Mouse (Mus musculus) hindbrain, embryonic 13.5 days (tissue): ENCODE results near the gene Irx5. TPM values are rescaled to one million over a fixed set of nuclear protein-coding genes. Genes with fewer than 3 reads are reported as not detected.

Source experiments
- ATAC-seq: fragments of 200-750 bp; cut with Nextera tagmentation; 2 replicates; pipeline ENCODE4 v1.8.0; 2017; ENCODE audit warnings: moderate TSS enrichment; ENCODE audit not compliant: low FRiP score
- H3K27ac ChIP-seq: fragments of 300-500 bp; sonication (generic); 2 replicates; pipeline ENCODE4 v1.5.1; 2015; ENCODE audit warnings: inconsistent platforms, mild to moderate bottlenecking, moderate library complexity
- H3K27me3 ChIP-seq: fragments of 300-500 bp; sonication (generic); 2 replicates; pipeline ENCODE4 v1.6.1; 2015; ENCODE audit warnings: mild to moderate bottlenecking, inconsistent platforms
- H3K36me3 ChIP-seq: fragments of 300-500 bp; sonication (generic); 2 replicates; pipeline ENCODE4 v1.6.1; 2015; ENCODE audit warnings: mild to moderate bottlenecking, inconsistent platforms
- H3K4me1 ChIP-seq: fragments of 300-500 bp; sonication (generic); replicated peaks from 2 replicates; pipeline ENCODE4 v1.6.1; 2015; ENCODE audit warnings: inconsistent platforms
- H3K4me2 ChIP-seq: fragments of 300-500 bp; sonication (generic); 2 replicates; pipeline ENCODE4 v1.6.1; 2015; ENCODE audit warnings: inconsistent platforms, mild to moderate bottlenecking, moderate library complexity
- H3K4me3 ChIP-seq: fragments of 300-500 bp; sonication (generic); 2 replicates; pipeline ENCODE4 v1.5.1; 2015; ENCODE audit warnings: mild to moderate bottlenecking, inconsistent platforms
- H3K9ac ChIP-seq: fragments of 300-500 bp; sonication (generic); 2 replicates; pipeline ENCODE4 v1.6.1; 2015; ENCODE audit warnings: mild to moderate bottlenecking, inconsistent platforms
- H3K9me3 ChIP-seq: fragments of 300-500 bp; sonication (generic); 2 replicates; pipeline ENCODE4 v1.6.1; 2016; ENCODE audit warnings: inconsistent platforms
- WGBS: fragments of 180-500 bp; shearing (Covaris S2); methylation state at CpG from one replicate; pipeline ENCODE4 v1.1.7; 2015; 5-methylcytosine and 5-hydroxymethylcytosine counted together
- polyA plus RNA-seq: library from polyadenylated mRNA; unstranded; fragments of >200 nt; fragmentation: Nextera tagmentation; extraction: Ambion mirVana; gene quantifications from 2 replicates; pipeline ENCODE4 v1.2.1, GENCODE M21; 2015

Irx5 gene
- polyA plus RNA-seq, 1 experiment from 2014 or later, result 15.4 TPM

- H3K27ac ChIP-seq, result peak overlapping the region; percentile 32; the same call in 1 of the 2 replicates
- 4% methylated on average over 6 of the region's 6 CpGs for WGBS
- H3K27me3 ChIP-seq, result peaks cover 26% of the 10 kb centered on the region; the same call in 1 of the 2 replicates
- peak overlapping the region; percentile 63 for H3K4me3 ChIP-seq
- H3K36me3 ChIP-seq, result no peaks in the 10 kb centered on the region
- peaks cover 50% of the 10 kb centered on the region for H3K4me1 ChIP-seq
- no peak for ATAC-seq
- no peaks in the 10 kb centered on the region for H3K9me3 ChIP-seq
- H3K4me2 ChIP-seq, result peak overlapping the region; percentile 76
- H3K9ac ChIP-seq, result peak overlapping the region; percentile 78
Measured at GRCm38 (mm10) chr8:92353405-92353804, 4.0 kb upstream of the Irx5 start.

- H3K4me1 ChIP-seq, result peaks cover 60% of the 10 kb centered on the region
- ATAC-seq, result no peak
Measured at GRCm38 (mm10) chr8:92354536-92355482, 2.6 kb upstream of the Irx5 start.

GRCm38 (mm10) chr8:92355701-92356612 is 1.5 kb upstream of the Irx5 start:
- Histone ChIP-seq H3K36me3 (no peaks in the 10 kb centered on the region; the same call in 1 of the 2 replicates), H3K27ac (peak overlapping the region; percentile 97), H3K9me3 (no peaks in the 10 kb centered on the region), H3K4me2 (peak overlapping the region; percentile 76), H3K4me3 (peak overlapping the region; percentile 63), H3K9ac (peak overlapping the region; percentile 78), H3K4me1 (peaks cover 62% of the 10 kb centered on the region), H3K27me3 (peaks cover 34% of the 10 kb centered on the region; the same call in 1 of the 2 replicates)
- WGBS, result under 1% methylated on average over 93 of the region's 93 CpGs
- peak; percentile 95 for ATAC-seq

More at GRCm38 (mm10) chr8:92354536-92355482, 2.6 kb upstream of the Irx5 start:
- peaks cover 29% of the 10 kb centered on the region; the same call in 1 of the 2 replicates for H3K27me3 ChIP-seq
- no peaks in the 10 kb centered on the region for H3K9me3 ChIP-seq
- peak overlapping the region; percentile 97 for H3K27ac ChIP-seq
- H3K36me3 ChIP-seq, result no peaks in the 10 kb centered on the region
- H3K4me3 ChIP-seq, result peak overlapping the region; percentile 63
- H3K9ac ChIP-seq, result peak overlapping the region; percentile 78
- WGBS, result 1% methylated on average over 22 of the region's 22 CpGs
- H3K4me2 ChIP-seq, result peak overlapping the region; percentile 76

- under 1% methylated on average over 40 of the region's 40 CpGs for WGBS
- ATAC-seq, result no peak
- Histone ChIP-seq H3K4me2 (peak overlapping the region; percentile 76), H3K27me3 (peaks cover 39% of the 10 kb centered on the region), H3K36me3 (no peaks in the 10 kb centered on the region; the same call in 1 of the 2 replicates), H3K4me3 (peak overlapping the region; percentile 63), H3K9me3 (no peaks in the 10 kb centered on the region), H3K4me1 (peaks cover 64% of the 10 kb centered on the region), H3K27ac (peak overlapping the region; percentile 97), H3K9ac (peak overlapping the region; percentile 78)
Measured at GRCm38 (mm10) chr8:92356613-92357375, 631 bp upstream of the Irx5 start.

- peaks cover 66% of the 10 kb centered on the region for H3K4me1 ChIP-seq
- no peak for ATAC-seq
- peaks cover 50% of the 10 kb centered on the region for H3K27me3 ChIP-seq
- peak overlapping the region; percentile 63 for H3K4me3 ChIP-seq
- under 1% methylated on average over 80 of the region's 80 CpGs for WGBS
- H3K9me3 ChIP-seq, result no peaks in the 10 kb centered on the region
- H3K36me3 ChIP-seq, result no peaks in the 10 kb centered on the region; the same call in 1 of the 2 replicates
- peak overlapping the region; percentile 97 for H3K27ac ChIP-seq
- peak overlapping the region; percentile 92 for H3K9ac ChIP-seq
- H3K4me2 ChIP-seq, result peak overlapping the region; percentile 76
Measured at GRCm38 (mm10) chr8:92358141-92358999, 945 bp downstream of the Irx5 start.

GRCm38 (mm10) chr8:92359000-92359832 is 1.8 kb downstream of the Irx5 start:
- no peak for ATAC-seq
- H3K4me1 ChIP-seq, result peaks cover 68% of the 10 kb centered on the region
- no peaks in the 10 kb centered on the region; the same call in 1 of the 2 replicates for H3K36me3 ChIP-seq
- peak overlapping the region; percentile 92 for H3K9ac ChIP-seq
- H3K4me3 ChIP-seq, result peak overlapping the region; percentile 63
- peak overlapping the region; percentile 97 for H3K27ac ChIP-seq
- H3K4me2 ChIP-seq, result peak overlapping the region; percentile 76
- under 1% methylated on average over 35 of the region's 35 CpGs for WGBS
- H3K27me3 ChIP-seq, result peaks cover 52% of the 10 kb centered on the region
- no peaks in the 10 kb centered on the region for H3K9me3 ChIP-seq

- Histone ChIP-seq H3K27ac (peak overlapping the region; percentile 97), H3K27me3 (peaks cover 57% of the 10 kb centered on the region), H3K9ac (peak overlapping the region; percentile 92), H3K4me3 (peak overlapping the region; percentile 63), H3K36me3 (no peaks in the 10 kb centered on the region; the same call in 1 of the 2 replicates), H3K4me1 (peaks cover 69% of the 10 kb centered on the region), H3K4me2 (peak overlapping the region; percentile 76), H3K9me3 (no peaks in the 10 kb centered on the region)
- no peak for ATAC-seq
- under 1% methylated on average over 21 of the region's 21 CpGs for WGBS
Measured at GRCm38 (mm10) chr8:92359833-92360082, 2.3 kb downstream of the Irx5 start.

- no peaks in the 10 kb centered on the region for H3K9me3 ChIP-seq
- H3K36me3 ChIP-seq, result no peaks in the 10 kb centered on the region; the same call in 1 of the 2 replicates
- H3K27ac ChIP-seq, result peak overlapping the region; percentile 97
- peaks cover 58% of the 10 kb centered on the region for H3K27me3 ChIP-seq
- under 1% methylated on average over 77 of the region's 77 CpGs for WGBS
- H3K4me1 ChIP-seq, result peaks cover 70% of the 10 kb centered on the region
- no peak for ATAC-seq
- H3K4me3 ChIP-seq, result peak overlapping the region; percentile 63
- H3K9ac ChIP-seq, result peak overlapping the region; percentile 92
- peak overlapping the region; percentile 76 for H3K4me2 ChIP-seq
Measured at GRCm38 (mm10) chr8:92360083-92360861, 2.8 kb downstream of the Irx5 start.

- Histone ChIP-seq H3K36me3 (no peaks in the 10 kb centered on the region; the same call in 1 of the 2 replicates), H3K9ac (peak overlapping the region; percentile 72), H3K4me1 (peaks cover 79% of the 10 kb centered on the region), H3K27ac (peak overlapping the region; percentile 82), H3K4me3 (peak overlapping the region; percentile 42), H3K4me2 (peak overlapping the region; percentile 57), H3K9me3 (no peaks in the 10 kb centered on the region), H3K27me3 (peaks cover 57% of the 10 kb centered on the region)
- 4% methylated on average over 25 of the region's 25 CpGs for WGBS
- ATAC-seq, result peak; percentile 49; the same call in 1 of the 2 replicates
Measured at GRCm38 (mm10) chr8:92361546-92362351, 4.3 kb downstream of the Irx5 start.
